Mouse (Mus musculus) CH12.LX (cell line): Measurements from ENCODE around the gene Nmrk1.

ENCODE experiments used
- CTCF ChIP-seq, 2 experiments: IDR thresholded peaks in 1 of 2; conservative IDR thresholded peaks in 1 of 2; 2 replicates each; pipeline ENCODE4 v1.5.1; 2011 to 2012; ENCODE audit warnings: low read depth in 2 of 2, low read length in 2 of 2, improper control_type of control experiment in 1 of 2, inconsistent platforms in 1 of 2, mild to moderate bottlenecking in 1 of 2, moderate library complexity in 1 of 2
- IRF4 ChIP-seq: IDR thresholded peaks from 2 replicates; pipeline ENCODE4 v1.6.1; 2014; ENCODE audit warnings: low read depth, mild to moderate bottlenecking, inconsistent platforms, low read length, improper control_type of control experiment
- KAT2A ChIP-seq: IDR thresholded peaks from 2 replicates; pipeline ENCODE4 v1.6.1; 2012; ENCODE audit warnings: low read length, improper control_type of control experiment, inconsistent platforms; ENCODE audit not compliant: insufficient replicate concordance
- MEF2A ChIP-seq: IDR thresholded peaks from 2 replicates; pipeline ENCODE4 v1.6.1; 2014; ENCODE audit warnings: low read depth, mild to moderate bottlenecking, inconsistent platforms, low read length, improper control_type of control experiment, borderline replicate concordance
- POLR2A ChIP-seq: IDR thresholded peaks from 2 replicates; pipeline ENCODE4 v1.6.1; 2011; ENCODE audit warnings: low read depth, mild to moderate bottlenecking, improper control_type of control experiment, low read length

DNA sequence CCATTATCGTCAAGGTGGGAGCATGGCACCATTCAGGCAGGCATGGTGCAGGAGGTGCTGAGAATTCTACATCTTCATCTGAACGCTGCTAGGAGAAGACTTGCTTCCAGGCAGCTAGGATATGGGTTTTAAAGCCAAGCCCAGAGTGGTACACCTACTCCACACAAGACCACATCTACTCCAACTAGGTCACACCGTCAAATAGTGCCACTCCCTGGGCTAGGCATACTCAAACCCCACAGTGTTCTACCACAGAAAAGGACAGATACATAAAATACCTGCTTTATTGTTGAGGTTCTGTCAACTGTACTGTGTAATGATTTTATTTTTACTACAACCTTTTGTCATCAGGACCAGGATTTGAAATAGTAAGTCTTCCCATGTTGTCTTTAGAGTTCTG, 63.4 kb downstream of the Nmrk1 start:
- TF ChIP-seq IRF4 (no peak), CTCF (conservative IDR thresholded peaks at IDR 0.05 in 1 of 2, IDR thresholded peaks at IDR 0.05 in 1 of 2; ENCODE audit: low read depth in 2 of 2, low read length in 2 of 2) (no peak), POLR2A (no peak), MEF2A (no peak), KAT2A (no peak)
